17 mouse cellular contexts compared by ENCODE assay signal in the genomic region with DNA sequence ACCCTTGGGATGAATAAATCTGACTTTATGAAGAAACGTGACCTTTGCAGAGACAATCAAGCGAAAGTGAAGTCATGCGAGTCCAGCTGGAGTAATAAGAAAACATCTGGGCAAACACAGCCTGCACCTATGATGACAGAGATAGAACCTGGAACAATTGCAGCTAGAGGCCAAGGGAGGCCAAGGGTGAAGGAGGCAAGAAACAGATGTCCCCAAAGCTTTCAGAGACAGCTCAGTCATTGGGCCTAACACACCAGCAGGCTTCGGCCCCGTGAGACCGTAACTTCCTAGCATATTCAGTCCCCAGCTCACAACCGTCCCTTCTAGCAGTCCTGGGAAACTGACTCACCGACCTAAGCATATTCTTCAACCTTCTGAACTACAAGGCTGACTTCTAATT.
"Had no signal": no experiment of that assay in that cellular context is flagged by ENCODE, and none has a peak within 500 bp of the region (broad histone marks: within the 10 kb centered on the region; RNA-seq: fewer than 3 reads in every experiment).

No protein-coding gene starts in this region.

- H3K9me3 ChIP-seq: liver, embryonic 15.5 days; midbrain, embryonic 12.5 days; neural tube, embryonic 13.5 days had no signal

- H3K36me3 ChIP-seq: midbrain, embryonic 12.5 days; neural tube, embryonic 13.5 days had no signal

- H3K4me2 ChIP-seq: liver, embryonic 11.5 days; liver, embryonic 15.5 days; midbrain, embryonic 12.5 days; neural tube, embryonic 13.5 days had no signal

- DNase-seq: kidney, adult 8-10 months; kidney, postnatal 36 days; lung, adult 2 months; lung, postnatal 36 days; retina, postnatal 1 day; right cerebral cortex, postnatal 4 days; spleen, adult 18-20 months; thymus, adult 18-20 months; thymus, postnatal 14 days had no signal

- H3K4me1 ChIP-seq: liver, embryonic 15.5 days had no signal

- H3K9ac ChIP-seq: liver, embryonic 15.5 days; midbrain, embryonic 12.5 days; neural tube, embryonic 13.5 days had no signal

- H3K27ac ChIP-seq: kidney, postnatal 0 days; layer of hippocampus, adult 2 months; liver, embryonic 15.5 days; midbrain, embryonic 12.5 days; neural tube, embryonic 13.5 days had no signal

- H3K4me3 ChIP-seq: layer of hippocampus, adult 2 months; liver, embryonic 15.5 days; midbrain, embryonic 12.5 days; neural tube, embryonic 13.5 days had no signal

- ATAC-seq: intestine, postnatal 0 days; midbrain, embryonic 16.5 days had no signal

- H3K27me3 ChIP-seq: liver, embryonic 15.5 days; neural tube, embryonic 13.5 days had no signal
